Mouse (Mus musculus) embryo, embryonic 10 days (tissue): ENCODE results near the gene Naa16.

Source experiments
- DNase-seq: peaks from one replicate; pipeline ENCODE4 v3.0.0-alpha.2; 2015; ENCODE audit warnings: low spot score

Gene Naa16

GRCm38 (mm10) chr14:79275441-79275840, 115.1 kb downstream of the Naa16 start:
- no peak for DNase-seq
